ENCODE assay signal across 17 mouse cellular contexts in genomic region chr13:38157635-38158034, GRCm38 (mm10). TPM values are rescaled to one million over a fixed set of nuclear protein-coding genes. Genes with fewer than 3 reads are reported as not detected.
A peak's percentile ranks its signal among the peaks of the same experiment; 100 is the strongest.
DNase-seq lines count a peak whose midpoint lies in the region; ATAC-seq and TF ChIP-seq lines count a peak whose summit lies in the region.
"Had no signal": no experiment of that assay in that cellular context is flagged by ENCODE, and none has a peak within 500 bp of the region (broad histone marks: within the 10 kb centered on the region; RNA-seq: fewer than 3 reads in every experiment).

No protein-coding gene starts in this region.

- no peak for TF ChIP-seq CTCF in ES-Bruce4 (IDR thresholded peaks at IDR 0.05; ENCODE audit: low read depth, low read length)

- peaks cover 5% of the 10 kb centered on the region for H3K4me1 ChIP-seq in limb, embryonic 15.5 days
- peaks cover 1% of the 10 kb centered on the region for H3K4me1 ChIP-seq in limb, embryonic 10.5 days
- H3K4me1 ChIP-seq in ES-Bruce4 (ENCODE audit: control insufficient read depth, insufficient read depth, low read length): peaks cover 4% of the 10 kb centered on the region

- H3K9ac ChIP-seq in limb, embryonic 15.5 days: no peak overlapping the region
- H3K9ac ChIP-seq in ES-Bruce4 (ENCODE audit: low read depth, poor library complexity, severe bottlenecking): no peak overlapping the region
- H3K9ac ChIP-seq: forebrain, embryonic 12.5 days; liver, embryonic 15.5 days had no signal

- H3K9me3 ChIP-seq in limb, embryonic 15.5 days: no peaks in the 10 kb centered on the region
- no peaks in the 10 kb centered on the region for H3K9me3 ChIP-seq in limb, embryonic 10.5 days (replicated peaks)
- H3K9me3 ChIP-seq in ES-Bruce4 (replicated peaks; ENCODE audit: control insufficient read depth, insufficient read depth, low read length, poor library complexity, severe bottlenecking): no peaks in the 10 kb centered on the region
- H3K9me3 ChIP-seq: forebrain, embryonic 12.5 days; liver, embryonic 15.5 days had no signal

- TF ChIP-seq POLR2A in ES-Bruce4 (IDR thresholded peaks at IDR 0.05; ENCODE audit: insufficient read depth, low read length): no peak

- DNase-seq in limb, embryonic 10.5 days (ENCODE audit: low spot score): no peak
- peak; percentile 61 for DNase-seq in ZHBTc4 (ENCODE audit: low read depth, low spot score)
- DNase-seq in adrenal gland, adult 18-20 months (ENCODE audit: low spot score in 2 of 2): no peak
- no peak for DNase-seq in urinary bladder, adult 2 months (ENCODE audit: low spot score)
- DNase-seq: adrenal gland, adult 2 months; cerebellum, adult 18-20 months; kidney, adult 18-20 months; kidney, postnatal 25 days; lung, postnatal 36 days; midbrain, embryonic 14.5 days; right cerebral cortex, adult 18-20 months had no signal

- no peak for ATAC-seq in limb, embryonic 15.5 days (ENCODE audit: insufficient number of reproducible peaks, low FRiP score, low TSS enrichment, low read depth)
- 0 out of 2 replicates have a peak, but pooled peaks have one; percentile 10 for ATAC-seq in megakaryocyte-erythroid progenitor cell, adult 5-6 weeks (replicated peaks; ENCODE audit: low FRiP score, low TSS enrichment, poor library complexity, severe bottlenecking)
- ATAC-seq: hindbrain, embryonic 16.5 days had no signal

- H3K4me3 ChIP-seq in limb, embryonic 15.5 days: no peak overlapping the region
- no peak overlapping the region for H3K4me3 ChIP-seq in limb, embryonic 10.5 days
- H3K4me3 ChIP-seq in ES-Bruce4 (ENCODE audit: low read depth, low read length): no peak overlapping the region
- H3K4me3 ChIP-seq: forebrain, embryonic 12.5 days; liver, embryonic 15.5 days had no signal

- peaks cover 23% of the 10 kb centered on the region for H3K27me3 ChIP-seq in limb, embryonic 15.5 days
- H3K27me3 ChIP-seq in limb, embryonic 10.5 days (ENCODE audit: low read depth, poor library complexity, severe bottlenecking): peaks cover 28% of the 10 kb centered on the region
- peaks cover 4% of the 10 kb centered on the region for H3K27me3 ChIP-seq in ES-Bruce4 (ENCODE audit: control insufficient read depth, insufficient read depth, low read length, poor library complexity, severe bottlenecking)

- 0 out of 2 replicates have a peak overlapping the region, but pooled peaks have one; percentile 18 for H3K27ac ChIP-seq in limb, embryonic 15.5 days
- no peak overlapping the region for H3K27ac ChIP-seq in limb, embryonic 10.5 days
- H3K27ac ChIP-seq in ES-Bruce4 (ENCODE audit: insufficient read depth, low read length): no peak overlapping the region
- H3K27ac ChIP-seq: forebrain, embryonic 12.5 days; liver, embryonic 15.5 days had no signal

- 27% methylated on average over 6 of the region's 6 CpGs for WGBS in limb, embryonic 15.5 days
- WGBS in limb, embryonic 10.5 days: 36% methylated on average over 6 of the region's 6 CpGs

- no peaks in the 10 kb centered on the region for H3K36me3 ChIP-seq in limb, embryonic 15.5 days
- no peaks in the 10 kb centered on the region for H3K36me3 ChIP-seq in limb, embryonic 10.5 days
- H3K36me3 ChIP-seq in ES-Bruce4 (ENCODE audit: control insufficient read depth, insufficient read depth, low read length, poor library complexity, severe bottlenecking): no peaks in the 10 kb centered on the region
- H3K36me3 ChIP-seq: forebrain, embryonic 12.5 days; liver, embryonic 15.5 days had no signal

- H3K4me2 ChIP-seq in limb, embryonic 15.5 days: no peak overlapping the region
- H3K4me2 ChIP-seq: forebrain, embryonic 12.5 days; liver, embryonic 15.5 days had no signal

- TF ChIP-seq EP300 in ES-Bruce4 (IDR thresholded peaks at IDR 0.05; ENCODE audit: insufficient read depth, low read depth, low read length): 0 out of 2 replicates have a peak, but pooled peaks have one; percentile 43

RNA-seq across cellular contexts. Expression of gene Dsp, which starts 6.5 kb away (rescaled TPM):
- polyA plus RNA-seq in limb, embryonic 15.5 days (2015; fragmentation: Nextera tagmentation; extraction: Ambion mirVana): 59.1 and 65.0 TPM in 2 replicates
- 2.1 TPM in 2 replicates for polyA plus RNA-seq in limb, embryonic 10.5 days (2016; fragmentation: Nextera tagmentation; extraction: Ambion mirVana)
- 118 and 134 TPM in 2 replicates for polyA plus RNA-seq in ES-Bruce4 (2011; ENCODE audit: insufficient read depth, insufficient read length, low read depth, missing spikeins)
- not detected in 2 replicates for total RNA-seq in megakaryocyte-erythroid progenitor cell, adult 5-6 weeks (2014; fragmentation: Nextera tagmentation)
- total RNA-seq in megakaryocyte-erythroid progenitor cell, adult 5-6 weeks (2017): not detected in 2 replicates
- 1 to 10 TPM in 1 of 2 experiments, under 1 TPM in 1; 0.22 to 1.1 TPM for total RNA-seq in adrenal gland, adult 18-20 months (2021)
- 17.9 and 22.7 TPM in 2 replicates for polyA plus RNA-seq in urinary bladder, adult 2 months (2012; rRNA removed)

RNA-seq across cellular contexts. Expression of gene Snrnp48, which starts 47.1 kb away (rescaled TPM):
- 29.8 and 34.3 TPM in 2 replicates for polyA plus RNA-seq in limb, embryonic 15.5 days (2015; fragmentation: Nextera tagmentation; extraction: Ambion mirVana)
- polyA plus RNA-seq in limb, embryonic 10.5 days (2016; fragmentation: Nextera tagmentation; extraction: Ambion mirVana): 35.5 and 36.4 TPM in 2 replicates
- polyA plus RNA-seq in ES-Bruce4 (2011; ENCODE audit: insufficient read depth, insufficient read length, low read depth, missing spikeins): 95.7 and 101 TPM in 2 replicates
- total RNA-seq in megakaryocyte-erythroid progenitor cell, adult 5-6 weeks (2014; fragmentation: Nextera tagmentation): 58.4 and 90.2 TPM in 2 replicates
- total RNA-seq in megakaryocyte-erythroid progenitor cell, adult 5-6 weeks (2017): 129 and 148 TPM in 2 replicates
- total RNA-seq in adrenal gland, adult 18-20 months (2021): 10 to 100 TPM; 22.4 to 22.9 TPM
- 29.0 and 32.7 TPM in 2 replicates for polyA plus RNA-seq in urinary bladder, adult 2 months (2012; rRNA removed)
